Mouse (Mus musculus): ENCODE data around the gene Tomm34. TPM values are rescaled to one million over a fixed set of nuclear protein-coding genes. Genes with fewer than 3 reads are reported as not detected.

Gene Tomm34
- 60.8 and 64.9 TPM in 2 replicates for polyA plus RNA-seq (2015; fragmentation: Nextera tagmentation; extraction: Ambion mirVana)

- Histone ChIP-seq H3K9ac (peak within 1 kb of the TSS; percentile 82), H3K27me3 (no peaks in the 10 kb centered on the region), H3K27ac (peak within 1 kb of the TSS; percentile 90), H3K4me3 (replicated peaks) (peak within 1 kb of the TSS; percentile 95), H3K9me3 (replicated peaks) (no peaks in the 10 kb centered on the region), H3K36me3 (peaks cover 9% of the 10 kb centered on the region), H3K4me2 (peak within 1 kb of the TSS; percentile 91), H3K4me1 (peaks cover 49% of the 10 kb centered on the region)
- peak; percentile 97 for ATAC-seq (replicated peaks; ENCODE audit: low FRiP score)
- 1% methylated on average over 55 of the region's 55 CpGs for WGBS
These were observed at the start of gene Tomm34 for GRCm38 (mm10) chr2:164070765-164071436. Tomm34 (minus strand) TSS chr2:164071169.

- no peaks in the 10 kb centered on the region for H3K9me3 ChIP-seq (replicated peaks)
- no peaks in the 10 kb centered on the region for H3K4me1 ChIP-seq
- H3K27me3 ChIP-seq: no peaks in the 10 kb centered on the region
- no peak overlapping the region for H3K4me2 ChIP-seq
- no peak overlapping the region for H3K27ac ChIP-seq
- no peak for ATAC-seq (replicated peaks; ENCODE audit: low FRiP score)
- peaks cover 44% of the 10 kb centered on the region for H3K36me3 ChIP-seq
- no peak overlapping the region for H3K4me3 ChIP-seq (replicated peaks)
- 91% methylated on average over 6 of the region's 6 CpGs for WGBS
- no peak overlapping the region for H3K9ac ChIP-seq
These were observed 48.5 kb upstream of the Tomm34 start for GRCm38 (mm10) chr2:164119503-164119902.

- Histone ChIP-seq H3K27ac (no peak overlapping the region), H3K27me3 (no peaks in the 10 kb centered on the region), H3K4me3 (replicated peaks) (no peak overlapping the region), H3K36me3 (peaks cover 53% of the 10 kb centered on the region), H3K4me2 (no peak overlapping the region), H3K9ac (no peak overlapping the region), H3K9me3 (replicated peaks) (no peaks in the 10 kb centered on the region), H3K4me1 (no peaks in the 10 kb centered on the region)
- ATAC-seq (replicated peaks; ENCODE audit: low FRiP score): no peak
- WGBS: 90% methylated on average over 10 of the region's 10 CpGs
These were observed 44.6 kb upstream of the Tomm34 start for GRCm38 (mm10) chr2:164115531-164115930.

GRCm38 (mm10) chr2:164114051-164114450 is 43.1 kb upstream of the Tomm34 start:
- H3K9ac ChIP-seq: no peak overlapping the region
- 85% methylated on average over 6 of the region's 6 CpGs for WGBS
- peaks cover 44% of the 10 kb centered on the region for H3K36me3 ChIP-seq
- H3K9me3 ChIP-seq (replicated peaks): no peaks in the 10 kb centered on the region
- H3K4me2 ChIP-seq: no peak overlapping the region
- no peaks in the 10 kb centered on the region for H3K27me3 ChIP-seq
- H3K4me3 ChIP-seq (replicated peaks): no peak overlapping the region
- H3K27ac ChIP-seq: no peak overlapping the region
- no peaks in the 10 kb centered on the region for H3K4me1 ChIP-seq
- ATAC-seq (replicated peaks; ENCODE audit: low FRiP score): no peak

GRCm38 (mm10) chr2:164111546-164111945 is 40.6 kb upstream of the Tomm34 start:
- Histone ChIP-seq H3K36me3 (peaks cover 50% of the 10 kb centered on the region), H3K4me3 (replicated peaks) (no peak overlapping the region), H3K27ac (0 out of 2 replicates have a peak overlapping the region, but pooled peaks have one; percentile 22), H3K4me2 (no peak overlapping the region), H3K9me3 (replicated peaks) (no peaks in the 10 kb centered on the region), H3K27me3 (no peaks in the 10 kb centered on the region), H3K9ac (no peak overlapping the region), H3K4me1 (no peaks in the 10 kb centered on the region)
- no peak for ATAC-seq (replicated peaks; ENCODE audit: low FRiP score)
- WGBS: 75% methylated on average over 8 of the region's 8 CpGs

GRCm38 (mm10) chr2:164108501-164108900 is 37.5 kb upstream of the Tomm34 start:
- Histone ChIP-seq H3K36me3 (peaks cover 61% of the 10 kb centered on the region), H3K9ac (no peak overlapping the region), H3K27ac (no peak overlapping the region), H3K4me1 (no peaks in the 10 kb centered on the region), H3K4me2 (no peak overlapping the region), H3K27me3 (no peaks in the 10 kb centered on the region), H3K9me3 (replicated peaks) (no peaks in the 10 kb centered on the region), H3K4me3 (replicated peaks) (no peak overlapping the region)
- ATAC-seq (replicated peaks; ENCODE audit: low FRiP score): no peak
- 68% methylated on average over 4 of the region's 4 CpGs for WGBS

- Histone ChIP-seq H3K36me3 (peaks cover 64% of the 10 kb centered on the region), H3K9me3 (replicated peaks) (no peaks in the 10 kb centered on the region), H3K27ac (no peak overlapping the region), H3K27me3 (no peaks in the 10 kb centered on the region), H3K4me1 (no peaks in the 10 kb centered on the region), H3K9ac (no peak overlapping the region), H3K4me2 (no peak overlapping the region), H3K4me3 (replicated peaks) (no peak overlapping the region)
- no peak for ATAC-seq (replicated peaks; ENCODE audit: low FRiP score)
- 81% methylated on average over 16 of the region's 16 CpGs for WGBS
These were observed 36.3 kb upstream of the Tomm34 start for GRCm38 (mm10) chr2:164107125-164107874.

GRCm38 (mm10) chr2:164106287-164107035 is 35.5 kb upstream of the Tomm34 start:
- Histone ChIP-seq H3K4me1 (no peaks in the 10 kb centered on the region), H3K9ac (no peak overlapping the region), H3K4me3 (replicated peaks) (no peak overlapping the region), H3K36me3 (peaks cover 66% of the 10 kb centered on the region), H3K27me3 (no peaks in the 10 kb centered on the region), H3K27ac (no peak overlapping the region), H3K4me2 (no peak overlapping the region), H3K9me3 (replicated peaks) (no peaks in the 10 kb centered on the region)
- 91% methylated on average over 14 of the region's 14 CpGs for WGBS
- no peak for ATAC-seq (replicated peaks; ENCODE audit: low FRiP score)

GRCm38 (mm10) chr2:164103501-164103900 is 32.5 kb upstream of the Tomm34 start:
- WGBS: 41% methylated on average over 4 of the region's 4 CpGs
- ATAC-seq (replicated peaks; ENCODE audit: low FRiP score): no peak
- Histone ChIP-seq H3K27ac (no peak overlapping the region), H3K9me3 (replicated peaks) (no peaks in the 10 kb centered on the region), H3K9ac (no peak overlapping the region), H3K4me1 (no peaks in the 10 kb centered on the region), H3K4me3 (replicated peaks) (no peak overlapping the region), H3K4me2 (no peak overlapping the region), H3K27me3 (no peaks in the 10 kb centered on the region), H3K36me3 (peaks cover 79% of the 10 kb centered on the region)

- no peaks in the 10 kb centered on the region for H3K4me1 ChIP-seq
- no peak overlapping the region for H3K4me2 ChIP-seq
- H3K27me3 ChIP-seq: no peaks in the 10 kb centered on the region
- no peak overlapping the region for H3K27ac ChIP-seq
- H3K9ac ChIP-seq: no peak overlapping the region
- no peak overlapping the region for H3K4me3 ChIP-seq (replicated peaks)
- 90% methylated on average over 3 of the region's 3 CpGs for WGBS
- no peaks in the 10 kb centered on the region for H3K9me3 ChIP-seq (replicated peaks)
- peaks cover 84% of the 10 kb centered on the region for H3K36me3 ChIP-seq
- no peak for ATAC-seq (replicated peaks; ENCODE audit: low FRiP score)
These were observed 31.4 kb upstream of the Tomm34 start for GRCm38 (mm10) chr2:164102366-164102765.

GRCm38 (mm10) chr2:164101936-164102335 is 31.0 kb upstream of the Tomm34 start:
- H3K27ac ChIP-seq: no peak overlapping the region
- H3K36me3 ChIP-seq: peaks cover 81% of the 10 kb centered on the region
- 70% methylated on average over 1 of the region's 1 CpGs for WGBS
- H3K9me3 ChIP-seq (replicated peaks): no peaks in the 10 kb centered on the region
- H3K9ac ChIP-seq: no peak overlapping the region
- no peaks in the 10 kb centered on the region for H3K4me1 ChIP-seq
- no peaks in the 10 kb centered on the region for H3K27me3 ChIP-seq
- H3K4me2 ChIP-seq: no peak overlapping the region
- H3K4me3 ChIP-seq (replicated peaks): no peak overlapping the region
- ATAC-seq (replicated peaks; ENCODE audit: low FRiP score): no peak
